ENCODE assay signal across 34 mouse cellular contexts in genomic region chr15:89352054-89352453, GRCm38 (mm10). TPM values are rescaled to one million over a fixed set of nuclear protein-coding genes. Genes with fewer than 3 reads are reported as not detected.
"Had no signal": no experiment of that assay in that cellular context is flagged by ENCODE, and none has a peak within 500 bp of the region (broad histone marks: within the 10 kb centered on the region; RNA-seq: fewer than 3 reads in every experiment).

No protein-coding gene starts in this region.

- H3K4me3 ChIP-seq: heart, embryonic 13.5 days; heart, embryonic 15.5 days; hindbrain, embryonic 13.5 days; hindbrain, embryonic 15.5 days; kidney, embryonic 15.5 days; limb, embryonic 13.5 days; limb, embryonic 15.5 days; liver, embryonic 12.5 days had no signal

- DNase-seq: gastrocnemius, postnatal 14 days; gastrocnemius, postnatal 36 days; heart, adult 18-20 months; heart, postnatal 14 days; heart, postnatal 36 days; kidney, adult 11 months; kidney, adult 2 months; kidney, adult 9 months; kidney, postnatal 14 days; kidney, postnatal 36 days; layer of hippocampus, adult 9-11 months; layer of hippocampus, postnatal 36 days; left cerebral cortex, postnatal 4 days had no signal

- H3K9ac ChIP-seq: heart, embryonic 13.5 days; heart, embryonic 15.5 days; hindbrain, embryonic 13.5 days; hindbrain, embryonic 15.5 days; kidney, embryonic 15.5 days; limb, embryonic 13.5 days; liver, embryonic 12.5 days; liver, embryonic 14.5 days had no signal

- H3K27me3 ChIP-seq: heart, embryonic 13.5 days; heart, embryonic 15.5 days; hindbrain, embryonic 13.5 days; hindbrain, embryonic 15.5 days; kidney, embryonic 15.5 days; limb, embryonic 13.5 days; limb, embryonic 15.5 days; liver, embryonic 12.5 days had no signal

- H3K9me3 ChIP-seq: heart, embryonic 13.5 days; heart, embryonic 15.5 days; hindbrain, embryonic 13.5 days; hindbrain, embryonic 15.5 days; kidney, embryonic 15.5 days; limb, embryonic 13.5 days; limb, embryonic 15.5 days; liver, embryonic 12.5 days had no signal

- H3K27ac ChIP-seq: heart, embryonic 13.5 days; heart, embryonic 15.5 days; hindbrain, embryonic 13.5 days; hindbrain, embryonic 15.5 days; hindbrain, postnatal 0 days; kidney, embryonic 15.5 days; kidney, postnatal 0 days; limb, embryonic 13.5 days; limb, embryonic 15.5 days; liver, embryonic 12.5 days; liver, embryonic 14.5 days had no signal

RNA-seq across cellular contexts. Expression of gene Miox, which starts 17.9 kb away (rescaled TPM):
- total RNA-seq: gastrocnemius, adult 8-10 months; gastrocnemius, postnatal 14 days; gastrocnemius, postnatal 36 days; heart, adult 18-20 months; heart, adult 8-10 months; heart, postnatal 14 days; heart, postnatal 36 days; hematopoietic stem cell, adult 5-6 weeks; hindbrain, postnatal 0 days; layer of hippocampus, adult 18-20 months; layer of hippocampus, adult 8-10 months; layer of hippocampus, postnatal 14 days; layer of hippocampus, postnatal 36 days; left cerebral cortex, adult 18-20 months; left cerebral cortex, adult 8-10 months; left cerebral cortex, postnatal 10 days; left cerebral cortex, postnatal 25 days; left cerebral cortex, postnatal 4 days had no signal

RNA-seq across cellular contexts. Expression of gene Tymp, which starts 24.8 kb away (rescaled TPM):
- total RNA-seq: hematopoietic stem cell, adult 5-6 weeks had no signal
